Mouse (Mus musculus) CH12.LX (cell line): ENCODE results near the gene Htr1d. TPM values are rescaled to one million over a fixed set of nuclear protein-coding genes. Genes with fewer than 3 reads are reported as not detected.
A peak's percentile ranks its signal among the peaks of the same experiment; 100 is the strongest.

Experiments
- DNase-seq: peaks from one replicate; pipeline ENCODE4 v3.0.0-alpha.2; 2013; ENCODE audit errors: extremely low read depth
- H3K27ac ChIP-seq: 2 replicates; pipeline ENCODE4 v1.5.1; 2012; ENCODE audit warnings: low read depth, mild to moderate bottlenecking, control low read depth, moderate library complexity; ENCODE audit not compliant: insufficient read depth
- H3K27me3 ChIP-seq: replicated peaks from 2 replicates; pipeline ENCODE3; 2012; ENCODE audit warnings: inconsistent platforms
- H3K36me3 ChIP-seq, 2 experiments: replicated peaks in 1 of 2; 2 replicates each; pipeline versions ENCODE3 to v1.6.1; 2012; ENCODE audit warnings: inconsistent platforms in 1 of 2, low read length in 1 of 2, mild to moderate bottlenecking in 1 of 2, mixed read lengths in 1 of 2, moderate library complexity in 1 of 2; ENCODE audit not compliant: control insufficient read depth in 1 of 2, insufficient read depth in 1 of 2
- H3K4me1 ChIP-seq, 2 experiments: 2 replicates each; pipeline ENCODE4 v1.6.1; 2012; ENCODE audit warnings: inconsistent platforms in 1 of 2, moderate library complexity in 1 of 2; ENCODE audit not compliant: insufficient read depth in 2 of 2, control insufficient read depth in 1 of 2
- H3K4me2 ChIP-seq: 2 replicates; pipeline ENCODE4 v1.6.1; 2012; ENCODE audit warnings: low read depth, mild to moderate bottlenecking, control low read depth; ENCODE audit not compliant: poor library complexity, insufficient read depth, severe bottlenecking
- H3K4me3 ChIP-seq, 3 experiments: fragments of 150-350 bp in 1 of 3; sonication (generic) in 1 of 3; replicated peaks in 1 of 3; 2 replicates each; pipeline versions ENCODE3 to v1.5.1; 2011 to 2012; ENCODE audit warnings: low read depth in 2 of 3, low read length in 2 of 3, mild to moderate bottlenecking in 2 of 3, moderate library complexity in 2 of 3, control low read depth in 1 of 3, improper control_type of control experiment in 1 of 3, inconsistent platforms in 1 of 3, mixed read lengths in 1 of 3; ENCODE audit not compliant: poor library complexity in 1 of 3
- H3K79me2 ChIP-seq: replicated peaks from 2 replicates; pipeline ENCODE4 v1.6.1; 2012; ENCODE audit warnings: mild to moderate bottlenecking, moderate library complexity; ENCODE audit not compliant: control insufficient read depth, poor library complexity, insufficient read depth, severe bottlenecking; ENCODE audit errors: extremely low read depth
- H3K9ac ChIP-seq: 2 replicates; pipeline ENCODE4 v1.6.1; 2012; ENCODE audit warnings: low read depth, mild to moderate bottlenecking, control low read depth, moderate library complexity; ENCODE audit not compliant: insufficient read depth
- H3K9me3 ChIP-seq: replicated peaks from 2 replicates; pipeline ENCODE3; 2012; ENCODE audit warnings: low read length, inconsistent platforms, mixed read lengths
- BHLHE40 ChIP-seq: IDR thresholded peaks from 2 replicates; pipeline ENCODE4 v1.6.1; 2011; ENCODE audit warnings: mild to moderate bottlenecking, low read depth, low read length, improper control_type of control experiment
- CHD1 ChIP-seq: IDR thresholded peaks from 2 replicates; pipeline ENCODE4 v1.6.1; 2012; ENCODE audit warnings: low read depth, low read length, improper control_type of control experiment, inconsistent platforms
- CHD2 ChIP-seq: IDR thresholded peaks from 2 replicates; pipeline ENCODE4 v1.6.1; 2011; ENCODE audit warnings: low read length, improper control_type of control experiment
- CTCF ChIP-seq, 2 experiments: IDR thresholded peaks in 1 of 2; conservative IDR thresholded peaks in 1 of 2; 2 replicates each; pipeline ENCODE4 v1.5.1; 2011 to 2012; ENCODE audit warnings: low read depth in 2 of 2, low read length in 2 of 2, improper control_type of control experiment in 1 of 2, inconsistent platforms in 1 of 2, mild to moderate bottlenecking in 1 of 2, moderate library complexity in 1 of 2
- EP300 ChIP-seq: IDR thresholded peaks from 2 replicates; pipeline ENCODE4 v1.6.1; 2011; ENCODE audit warnings: low read length, improper control_type of control experiment
- ETS1 ChIP-seq: conservative IDR thresholded peaks from 2 replicates; pipeline ENCODE4 v1.6.1; 2012; ENCODE audit warnings: low read depth, mild to moderate bottlenecking, inconsistent platforms, low read length, improper control_type of control experiment, moderate library complexity
- GABPA ChIP-seq: IDR thresholded peaks from 2 replicates; pipeline ENCODE4 v1.6.1; 2012; ENCODE audit warnings: low read depth, low read length, improper control_type of control experiment, inconsistent platforms; ENCODE audit not compliant: insufficient replicate concordance
- HCFC1 ChIP-seq: IDR thresholded peaks from 2 replicates; pipeline ENCODE4 v1.6.1; 2012; ENCODE audit warnings: low read depth, mild to moderate bottlenecking, inconsistent platforms, low read length, improper control_type of control experiment
- IRF4 ChIP-seq: IDR thresholded peaks from 2 replicates; pipeline ENCODE4 v1.6.1; 2014; ENCODE audit warnings: low read depth, mild to moderate bottlenecking, inconsistent platforms, low read length, improper control_type of control experiment
- MAX ChIP-seq: IDR thresholded peaks from 2 replicates; pipeline ENCODE4 v1.6.1; 2011; ENCODE audit warnings: low read length, improper control_type of control experiment
- MAZ ChIP-seq: IDR thresholded peaks from 2 replicates; pipeline ENCODE4 v1.6.1; 2012; ENCODE audit warnings: low read depth, mild to moderate bottlenecking, inconsistent platforms, low read length, improper control_type of control experiment, moderate library complexity
- MEF2A ChIP-seq: IDR thresholded peaks from 2 replicates; pipeline ENCODE4 v1.6.1; 2014; ENCODE audit warnings: low read depth, mild to moderate bottlenecking, inconsistent platforms, low read length, improper control_type of control experiment, borderline replicate concordance
- MXI1 ChIP-seq: IDR thresholded peaks from 2 replicates; pipeline ENCODE4 v1.6.1; 2011; ENCODE audit warnings: mild to moderate bottlenecking, low read depth, low read length, improper control_type of control experiment
- MYC ChIP-seq: IDR thresholded peaks from 2 replicates; pipeline ENCODE4 v1.6.1; 2011; ENCODE audit warnings: low read depth, mild to moderate bottlenecking, improper control_type of control experiment, low read length
- SMC3 ChIP-seq: IDR thresholded peaks from 2 replicates; pipeline ENCODE4 v1.6.1; 2011; ENCODE audit warnings: low read depth, low read length, improper control_type of control experiment
- TBP ChIP-seq: conservative IDR thresholded peaks from 2 replicates; pipeline ENCODE4 v1.6.1; 2011; ENCODE audit warnings: low read depth, low read length, improper control_type of control experiment
- USF2 ChIP-seq: conservative IDR thresholded peaks from 2 replicates; pipeline ENCODE4 v1.6.1; 2011; ENCODE audit warnings: low read depth, low read length, improper control_type of control experiment
- ZC3H11A ChIP-seq: IDR thresholded peaks from 2 replicates; pipeline ENCODE4 v1.6.1; 2012; ENCODE audit warnings: low read depth, mild to moderate bottlenecking, inconsistent platforms, low read length, improper control_type of control experiment
- ZNF384 ChIP-seq: IDR thresholded peaks from 2 replicates; pipeline ENCODE4 v1.6.1; 2012; ENCODE audit warnings: low read depth, low read length, improper control_type of control experiment, inconsistent platforms
- dilution Hi-C: fragments of 300-500 bp; cut with MboI; formaldehyde crosslinking; loops from 2 replicates; pipeline ENCODE4 v1.14.3; 2020; ENCODE audit warnings: low sequenced_read_pairs; ENCODE audit not compliant: extremely low pct_unique_long_range_greater_than_20kb, extremely low pct_ligation_motif_present
- in situ Hi-C: fragments of 300-500 bp; cut with MboI; formaldehyde crosslinking; loops from 3 replicates; pipeline ENCODE4 v1.14.3; 2019; ENCODE audit warnings: low sequenced_read_pairs, low pct_ligation_motif_present, low pct_unique_long_range_greater_than_20kb, mixed read lengths
- polyA plus RNA-seq: library from polyadenylated mRNA; unstranded; fragments of >175 nt; gene quantifications from 2 replicates; pipeline ENCODE4 v1.2.1, GENCODE M21; 2012; ENCODE audit warnings: low read depth; ENCODE audit not compliant: insufficient read length
- total RNA-seq, 2 experiments: library from RNA; depleted of rRNA; stranded (reverse); fragments of 300-350 nt in 1 of 2; fragments of >200 nt in 1 of 2; gene quantifications; 2 replicates each; pipeline ENCODE4 v1.2.3; 2012 to 2014

The Htr1d gene
- total and polyA plus RNA-seq, 3 experiments: not detected

DNA sequence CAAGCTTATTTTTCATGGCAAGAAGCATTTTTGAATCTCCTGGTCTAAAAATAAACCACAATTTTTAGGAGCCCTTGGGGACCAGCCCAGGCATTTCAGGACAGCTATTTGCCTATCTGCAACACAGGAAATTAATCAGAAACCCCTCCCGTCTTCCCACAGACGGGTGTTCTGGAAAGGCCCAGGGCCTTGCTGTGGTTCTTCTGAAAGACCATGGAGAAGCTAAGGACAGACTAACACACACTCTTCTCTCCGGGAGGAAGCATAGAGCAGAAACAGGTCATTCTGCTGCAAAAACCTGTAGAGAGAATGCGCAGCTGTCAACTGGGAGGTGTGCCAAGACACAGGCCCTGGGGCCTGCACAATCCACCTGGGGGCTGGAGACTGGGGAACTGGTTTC lies 42.9 kb downstream of the Htr1d start:
- H3K36me3 ChIP-seq: no peaks in the 10 kb centered on the region
- in situ Hi-C loops: no loop called here
- TF ChIP-seq MAX (no peak), CTCF (conservative IDR thresholded peaks at IDR 0.05 in 1 of 2, IDR thresholded peaks at IDR 0.05 in 1 of 2; ENCODE audit: low read depth in 2 of 2, low read length in 2 of 2) (no peak), MEF2A (no peak), GABPA (no peak), ZNF384 (no peak), ZC3H11A (no peak), TBP (no peak), HCFC1 (no peak), MAZ (no peak), USF2 (no peak), MYC (no peak)
- TF ChIP-seq, all 38 proteins: peak for 0
- Histone ChIP-seq H3K9ac (no peak overlapping the region), H3K27me3 (peaks cover 7% of the 10 kb centered on the region), H3K79me2 (0 out of 2 replicates have a peak, but pooled peaks cover 2% of the 10 kb centered on the region), H3K4me3 (no peak overlapping the region), H3K4me1 (peaks cover 0 to 23% of the 10 kb centered on the region in 2 experiments; a peak in 3 of 4 replicates), H3K4me2 (no peak overlapping the region), H3K27ac (no peak overlapping the region), H3K9me3 (no peaks in the 10 kb centered on the region)
- dilution Hi-C loops: no loop called here
- no peak for DNase-seq

GRCm38 (mm10) chr4:136468553-136469327 lies 45.4 kb downstream of the Htr1d start:
- in situ Hi-C loops (no loop called here), dilution Hi-C loops (no loop called here)
- Histone ChIP-seq H3K36me3 (no peaks in the 10 kb centered on the region), H3K27me3 (peaks cover 14% of the 10 kb centered on the region), H3K9me3 (no peaks in the 10 kb centered on the region), H3K9ac (no peak overlapping the region), H3K27ac (no peak overlapping the region), H3K4me2 (peak overlapping the region; percentile 5; the same call in 1 of the 2 replicates), H3K79me2 (peaks cover 5% of the 10 kb centered on the region; the same call in 1 of the 2 replicates), H3K4me3 (no peak overlapping the region), H3K4me1 (peaks cover 0 to 25% of the 10 kb centered on the region in 2 experiments; a peak in 3 of 4 replicates)
- TF ChIP-seq CHD1 (no peak), CHD2 (no peak), TBP (no peak), BHLHE40 (no peak), MXI1 (no peak), IRF4 (no peak), MAZ (no peak), SMC3 (no peak), MYC (no peak), EP300 (no peak), CTCF (conservative IDR thresholded peaks at IDR 0.05 in 1 of 2, IDR thresholded peaks at IDR 0.05 in 1 of 2; ENCODE audit: low read depth in 2 of 2, low read length in 2 of 2) (no peak), ETS1 (no peak), MAX (no peak), USF2 (no peak)
- no peak for DNase-seq
